Mouse (Mus musculus): Measurements from ENCODE around the gene Mdh1. TPM values are rescaled to one million over a fixed set of nuclear protein-coding genes. Genes with fewer than 3 reads are reported as not detected.

The Mdh1 gene
- polyA plus RNA-seq, 2 experiments: 80.4 to 184 TPM

DNA sequence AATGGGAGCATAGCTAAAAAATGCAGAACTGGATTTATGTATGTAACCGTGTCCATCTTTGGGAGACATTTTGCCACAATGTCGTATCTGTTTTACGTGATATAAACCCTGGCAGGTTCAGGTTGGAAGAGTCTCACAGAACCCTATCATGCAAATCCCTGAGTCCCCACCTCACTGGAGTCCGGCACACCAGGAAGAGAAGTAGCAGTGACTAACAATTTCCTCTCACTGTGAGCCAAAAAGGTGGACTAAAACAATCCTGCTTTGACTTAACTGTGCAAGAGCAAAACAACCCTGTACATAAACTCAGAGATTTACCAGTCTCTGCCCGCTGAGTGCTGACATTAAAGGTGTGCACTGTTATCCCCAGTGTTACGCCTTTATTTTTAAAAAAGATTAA is 5.2 kb downstream of the Mdh1 start:
- 81% methylated on average over 6 of the region's 6 CpGs for WGBS (ENCODE audit: insufficient replicate concordance)
- Histone ChIP-seq H3K9ac (replicated peaks) (no peak overlapping the region), H3K27me3 (ENCODE audit: control insufficient read depth, insufficient read depth, low read length) (no peaks in the 10 kb centered on the region), H3K36me3 (replicated peaks; ENCODE audit: control insufficient read depth, insufficient read depth, low read depth) (peaks cover 2% of the 10 kb centered on the region; the same call in 1 of the 2 replicates), H3K4me1 (replicated peaks; ENCODE audit: control insufficient read depth in 2 of 2, insufficient read depth in 2 of 2, low read length in 1 of 2) (peaks cover 4 to 11% of the 10 kb centered on the region in 2 experiments), H3K4me3 (ENCODE audit: insufficient read depth in 1 of 2, low read depth in 2 of 2, low read length in 2 of 2) (no peak overlapping the region), H3K9me3 (ENCODE audit: control insufficient read depth, low read length) (no peaks in the 10 kb centered on the region), H3K4me2 (ENCODE audit: low read depth) (no peak overlapping the region), H3K27ac (no peak overlapping the region)
- no peak for ATAC-seq (ENCODE audit: insufficient read depth)
- DNase-seq (ENCODE audit: low read depth in 3 of 3, low spot score in 3 of 3): no peak
- no peak for TF ChIP-seq EP300 (IDR thresholded peaks at IDR 0.05; ENCODE audit: low read depth)
- no peak for TF ChIP-seq CTCF (IDR thresholded peaks at IDR 0.05; ENCODE audit: low read depth)

DNA sequence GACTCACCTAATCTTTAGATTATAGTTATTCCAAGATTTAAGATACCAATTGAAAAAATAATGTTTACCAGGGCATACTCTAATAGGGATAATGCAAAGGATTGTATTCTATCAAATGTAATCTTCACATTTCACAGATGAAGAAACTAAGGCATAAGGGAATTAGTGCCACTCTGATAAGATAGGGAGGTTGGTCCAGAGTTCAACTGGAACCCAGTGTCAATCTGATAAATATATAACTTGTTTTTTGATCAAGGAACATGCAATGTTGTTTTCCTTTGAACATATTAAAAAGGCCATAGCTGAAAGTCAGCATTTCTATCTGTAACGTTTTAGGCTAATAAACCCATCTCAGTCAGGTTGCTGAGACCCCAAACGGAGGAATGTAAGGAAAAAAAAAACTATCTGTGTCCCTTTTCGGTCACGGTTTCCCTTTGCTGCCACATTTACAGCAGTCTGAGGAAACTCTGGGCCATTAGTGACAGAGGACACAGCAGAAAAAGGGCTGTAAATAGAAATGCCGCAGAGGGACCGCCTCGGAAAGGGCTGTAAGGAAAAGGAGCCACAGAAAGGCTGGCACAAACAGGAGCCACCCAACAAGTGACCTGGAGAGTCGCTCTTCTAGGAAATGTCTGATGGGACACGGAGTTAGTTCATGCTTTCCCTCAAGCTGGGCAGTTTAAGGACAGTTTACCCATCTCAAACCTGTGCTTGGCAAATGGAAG is 7.3 kb downstream of the Mdh1 start:
- TF ChIP-seq EP300 (IDR thresholded peaks at IDR 0.05; ENCODE audit: low read depth): no peak
- Histone ChIP-seq H3K9ac (replicated peaks) (no peak overlapping the region), H3K27me3 (ENCODE audit: control insufficient read depth, insufficient read depth, low read length) (no peaks in the 10 kb centered on the region), H3K4me3 (ENCODE audit: insufficient read depth in 1 of 2, low read depth in 2 of 2, low read length in 2 of 2) (no peak overlapping the region), H3K4me1 (replicated peaks; ENCODE audit: control insufficient read depth in 2 of 2, insufficient read depth in 2 of 2, low read length in 1 of 2) (peaks cover 4 to 6% of the 10 kb centered on the region in 2 experiments), H3K27ac (no peak overlapping the region), H3K4me2 (ENCODE audit: low read depth) (no peak overlapping the region), H3K9me3 (ENCODE audit: control insufficient read depth, low read length) (no peaks in the 10 kb centered on the region), H3K36me3 (replicated peaks; ENCODE audit: control insufficient read depth, insufficient read depth, low read depth) (peaks cover 2% of the 10 kb centered on the region; the same call in 1 of the 2 replicates)
- ATAC-seq (ENCODE audit: insufficient read depth) (no peak), DNase-seq (ENCODE audit: low read depth in 3 of 3, low spot score in 3 of 3) (no peak)
- 75% methylated on average over 9 of the region's 9 CpGs for WGBS (ENCODE audit: insufficient replicate concordance)

DNA sequence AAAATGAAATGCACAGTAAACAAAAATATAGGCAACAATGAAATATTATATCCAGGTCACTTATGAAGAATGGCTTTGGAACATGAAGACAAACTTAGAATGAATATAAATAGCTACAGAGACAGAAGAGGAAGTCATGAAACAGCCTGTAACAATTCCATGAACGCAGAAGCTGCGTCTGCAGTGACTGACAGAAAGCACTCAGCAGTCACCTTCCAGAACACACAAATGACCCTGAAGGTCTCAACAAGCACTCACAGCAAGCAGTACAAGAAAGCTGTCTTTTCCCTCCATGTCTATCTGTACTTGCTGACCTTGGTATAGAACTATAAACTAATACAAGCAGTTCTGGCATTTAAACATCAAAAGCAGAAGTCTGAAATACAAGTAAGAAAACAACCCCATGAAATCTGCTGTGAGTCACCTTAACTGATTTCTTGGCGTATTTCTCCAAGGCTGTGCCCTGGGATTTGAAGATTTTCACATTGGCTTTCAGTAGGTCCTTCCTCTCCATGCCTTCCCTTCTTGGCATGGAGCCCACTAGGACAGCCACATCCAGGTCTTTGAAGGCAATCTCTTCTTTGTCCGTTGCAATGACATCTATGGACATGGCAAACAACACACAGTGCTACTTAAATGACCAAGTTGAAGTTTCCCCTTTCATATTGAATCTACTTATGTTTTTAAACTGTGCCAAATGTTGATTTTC is 8.4 kb downstream of the Mdh1 start:
- ATAC-seq (ENCODE audit: insufficient read depth): no peak
- 66% methylated on average over 4 of the region's 4 CpGs for WGBS (ENCODE audit: insufficient replicate concordance)

DNA sequence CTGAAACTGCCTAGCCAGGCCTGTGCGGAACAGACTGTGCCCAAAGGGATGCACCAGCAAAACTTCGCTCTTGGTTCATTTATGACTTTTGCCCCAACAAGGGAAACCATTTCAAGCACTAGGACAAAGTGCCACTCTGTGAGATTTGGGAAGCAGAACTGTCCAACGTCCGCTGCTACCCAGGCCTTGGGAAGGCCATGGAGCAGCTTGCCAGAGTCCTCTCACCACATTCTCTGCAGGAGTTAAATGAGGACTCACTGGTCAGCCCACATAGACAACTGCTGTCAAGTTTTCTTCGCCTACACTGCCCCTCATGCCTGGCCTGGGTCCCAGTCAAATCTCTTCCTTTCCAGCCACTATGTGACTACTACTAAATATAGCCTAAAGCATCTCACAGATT is 10.8 kb downstream of the Mdh1 start:
- no peak for DNase-seq (ENCODE audit: low read depth in 3 of 3, low spot score in 3 of 3)
- H3K9ac ChIP-seq (replicated peaks): no peak overlapping the region
- H3K27me3 ChIP-seq (ENCODE audit: control insufficient read depth, insufficient read depth, low read length): no peaks in the 10 kb centered on the region
- H3K9me3 ChIP-seq (ENCODE audit: control insufficient read depth, low read length): no peaks in the 10 kb centered on the region
- H3K4me3 ChIP-seq (ENCODE audit: insufficient read depth in 1 of 2, low read depth in 2 of 2, low read length in 2 of 2): no peak overlapping the region
- no peak overlapping the region for H3K4me2 ChIP-seq (ENCODE audit: low read depth)
- WGBS (ENCODE audit: insufficient replicate concordance): 73% methylated on average over 5 of the region's 5 CpGs
- no peak for ATAC-seq (ENCODE audit: insufficient read depth)
- TF ChIP-seq EP300 (IDR thresholded peaks at IDR 0.05; ENCODE audit: low read depth): no peak
- TF ChIP-seq CTCF (IDR thresholded peaks at IDR 0.05; ENCODE audit: low read depth): no peak
- no peaks in the 10 kb centered on the region for H3K4me1 ChIP-seq (replicated peaks; ENCODE audit: control insufficient read depth in 2 of 2, insufficient read depth in 2 of 2, low read length in 1 of 2)
- no peak overlapping the region for H3K27ac ChIP-seq
- H3K36me3 ChIP-seq (replicated peaks; ENCODE audit: control insufficient read depth, insufficient read depth, low read depth): peaks cover 7% of the 10 kb centered on the region

More for the DNA sequence above, 8.4 kb downstream of the Mdh1 start:
- Histone ChIP-seq H3K4me1 (replicated peaks; ENCODE audit: control insufficient read depth in 2 of 2, insufficient read depth in 2 of 2, low read length in 1 of 2) (no peaks in the 10 kb centered on the region; a peak in 3 of 4 replicates), H3K9ac (replicated peaks) (no peak overlapping the region), H3K9me3 (ENCODE audit: control insufficient read depth, low read length) (no peaks in the 10 kb centered on the region), H3K4me3 (ENCODE audit: insufficient read depth in 1 of 2, low read depth in 2 of 2, low read length in 2 of 2) (no peak overlapping the region), H3K27me3 (ENCODE audit: control insufficient read depth, insufficient read depth, low read length) (no peaks in the 10 kb centered on the region), H3K27ac (no peak overlapping the region), H3K36me3 (replicated peaks; ENCODE audit: control insufficient read depth, insufficient read depth, low read depth) (peaks cover 8% of the 10 kb centered on the region), H3K4me2 (ENCODE audit: low read depth) (no peak overlapping the region)
- TF ChIP-seq CTCF (IDR thresholded peaks at IDR 0.05; ENCODE audit: low read depth) (no peak), EP300 (IDR thresholded peaks at IDR 0.05; ENCODE audit: low read depth) (no peak)
- DNase-seq (ENCODE audit: low read depth in 3 of 3, low spot score in 3 of 3): no peak

DNA sequence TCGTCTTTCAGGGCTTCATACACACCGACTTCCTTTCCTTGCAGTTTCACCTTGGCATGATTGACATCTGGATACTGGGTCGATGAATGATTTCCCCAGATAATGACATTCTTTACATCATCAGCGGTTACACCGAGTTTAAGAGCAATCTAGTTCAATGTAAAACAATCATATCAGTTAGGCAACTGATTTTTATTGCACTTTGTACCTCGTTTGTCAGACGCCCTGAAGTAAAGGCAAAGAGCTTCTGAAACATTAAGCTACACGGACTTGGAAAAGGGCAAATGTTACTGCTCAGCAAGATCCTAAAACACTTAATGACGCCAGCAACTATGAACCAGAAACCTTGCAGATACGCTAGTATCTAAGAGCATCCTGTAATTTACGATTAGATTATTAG is 12.4 kb downstream of the Mdh1 start:
- WGBS (ENCODE audit: insufficient replicate concordance): 71% methylated on average over 11 of the region's 11 CpGs
- no peak overlapping the region for H3K4me2 ChIP-seq (ENCODE audit: low read depth)
- no peak overlapping the region for H3K9ac ChIP-seq (replicated peaks)
- DNase-seq (ENCODE audit: low read depth in 3 of 3, low spot score in 3 of 3) (no peak), ATAC-seq (ENCODE audit: insufficient read depth) (no peak)
- H3K27ac ChIP-seq: no peak overlapping the region
- peaks cover 5% of the 10 kb centered on the region for H3K36me3 ChIP-seq (replicated peaks; ENCODE audit: control insufficient read depth, insufficient read depth, low read depth)
- H3K9me3 ChIP-seq (ENCODE audit: control insufficient read depth, low read length): no peaks in the 10 kb centered on the region
- TF ChIP-seq EP300 (IDR thresholded peaks at IDR 0.05; ENCODE audit: low read depth) (no peak), CTCF (IDR thresholded peaks at IDR 0.05; ENCODE audit: low read depth) (no peak)
- H3K27me3 ChIP-seq (ENCODE audit: control insufficient read depth, insufficient read depth, low read length): no peaks in the 10 kb centered on the region
- no peak overlapping the region for H3K4me3 ChIP-seq (ENCODE audit: insufficient read depth in 1 of 2, low read depth in 2 of 2, low read length in 2 of 2)
- no peaks in the 10 kb centered on the region for H3K4me1 ChIP-seq (replicated peaks; ENCODE audit: control insufficient read depth in 2 of 2, insufficient read depth in 2 of 2, low read length in 1 of 2)

Measured in liver, embryonic 14.5 days (tissue).